Mouse (Mus musculus) gastrocnemius, postnatal 25 days (tissue): ENCODE results near the gene Hnrnpl. TPM values are rescaled to one million over a fixed set of nuclear protein-coding genes. Genes with fewer than 3 reads are reported as not detected.

Experiments used
- total RNA-seq, 2 experiments: library from RNA; stranded (reverse); gene quantifications; 1 replicate in 1 of 2; 2 replicates in 1 of 2; pipeline ENCODE4 v1.2.3; 2021

The Hnrnpl gene
- total RNA-seq, 2 experiments from 2014 or later: 118 to 120 TPM

Other genes with a start within 250 kb of the Hnrnpl start
- 10 to 100 TPM in 1 of 2 experiments, 1 to 10 TPM in 1; 9.8 to 14.0 TPM for gene Samd4b, start 210.4 kb upstream of the Hnrnpl start, total RNA-seq
- gene Pak4, start 210.4 kb upstream of the Hnrnpl start, total RNA-seq: 1 to 10 TPM; 3.0 TPM
- not detected for gene Acp7, start 177.2 kb upstream of the Hnrnpl start, total RNA-seq
- 1 to 10 TPM in 1 of 2 experiments, under 1 TPM in 1; 0.74 to 1.3 TPM for gene Fbxo27, start 115.7 kb upstream of the Hnrnpl start, total RNA-seq
- 1 to 10 TPM; 5.7 to 6.0 TPM for gene Fbxo17, start 91.7 kb upstream of the Hnrnpl start, total RNA-seq
- gene Mrps12, start 66.7 kb upstream of the Hnrnpl start, total RNA-seq: 10 to 100 TPM; 35.2 to 46.5 TPM
- 10 to 100 TPM; 13.5 to 15.6 TPM for gene Sars2, start 66.5 kb upstream of the Hnrnpl start, total RNA-seq
- not detected for gene Ccer2, start 52.4 kb upstream of the Hnrnpl start, total RNA-seq
- gene Sirt2, start 41.8 kb upstream of the Hnrnpl start, total RNA-seq: 10 to 100 TPM; 81.6 to 82.3 TPM
- gene Nfkbib, start 41.0 kb upstream of the Hnrnpl start, total RNA-seq: 10 to 100 TPM; 24.4 to 27.9 TPM
- under 1 TPM; 0.51 to 0.78 TPM for gene Rinl, start 19.6 kb upstream of the Hnrnpl start, total RNA-seq
- 100 to 1,000 TPM; 185 to 241 TPM for gene Ech1, start 16.7 kb downstream of the Hnrnpl start, total RNA-seq
- gene Lgals4, start 25.3 kb downstream of the Hnrnpl start, total RNA-seq: 1 to 10 TPM; 3.2 to 5.4 TPM
- gene Lgals7, start 55.3 kb downstream of the Hnrnpl start, total RNA-seq: not detected
- under 1 TPM in 1 of 2 experiments, not detected in 1; 0.10 TPM for gene Capn12, start 72.9 kb downstream of the Hnrnpl start, total RNA-seq
- gene Actn4, start 153.8 kb downstream of the Hnrnpl start, total RNA-seq: 10 to 100 TPM; 36.7 to 45.8 TPM
- gene Eif3k, start 173.3 kb downstream of the Hnrnpl start, total RNA-seq: 100 to 1,000 TPM; 116 to 137 TPM
- under 1 TPM; 0.29 to 0.36 TPM for gene Map4k1, start 173.5 kb downstream of the Hnrnpl start, total RNA-seq